Mouse (Mus musculus): ENCODE data around the gene Plk4. TPM values are rescaled to one million over a fixed set of nuclear protein-coding genes. Genes with fewer than 3 reads are reported as not detected.
"Not testable (repeated sequence)": the region's sequence is repeated elsewhere in the genome, so short reads cannot be mapped to it uniquely, and the experiment has no call there.

Plk4 gene
- total RNA-seq, 2 experiments from 2014 or later: 3.5 to 4.2 TPM

DNA sequence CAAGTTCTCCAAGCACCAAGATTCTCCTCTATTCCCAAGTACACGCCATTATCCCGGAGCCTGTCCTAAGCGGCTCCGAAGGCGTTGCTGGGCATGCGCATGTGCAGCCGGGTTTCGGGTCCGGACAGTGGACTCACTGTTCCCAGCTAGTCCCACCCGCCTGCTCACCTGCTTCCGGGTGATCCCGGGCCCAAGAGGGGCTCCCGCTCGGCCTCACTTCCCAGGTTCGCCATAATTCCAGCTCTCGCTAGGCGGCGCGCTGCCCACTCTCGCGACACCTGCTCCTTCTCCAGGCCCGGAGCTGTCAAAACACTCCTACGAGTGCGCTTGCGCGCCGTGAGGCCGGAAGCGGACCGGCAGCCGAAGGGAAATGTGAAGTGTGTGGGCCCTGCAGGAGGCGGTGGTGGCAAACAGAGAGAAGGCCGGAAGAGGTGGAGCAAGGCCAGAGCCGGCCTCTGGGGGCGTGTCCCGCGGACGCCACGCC is 46.7 kb downstream of the Plk4 start, which contains the start of gene Mfsd8:
Gene Mfsd8 (minus strand): TSS at position 414 of the 484 bp plus-strand sequence.
- Histone ChIP-seq H3K4me3 (peak within 1 kb of the TSS; percentile 65), H3K27ac (peak within 1 kb of the TSS; percentile 86)
- TF ChIP-seq CTCF (IDR thresholded peaks at IDR 0.05): peak; percentile 54
- intact Hi-C loops (cut with DNase I): loop anchor here (1.0 to 5.0 kb wide), 2 partner anchors 101 to 236 kb away; partner anchors contain the start of gene Pgrmc2
- peak; percentile 93 to 96 for DNase-seq (ENCODE audit: extremely low spot score in 1 of 2, low spot score in 2 of 2)

DNA sequence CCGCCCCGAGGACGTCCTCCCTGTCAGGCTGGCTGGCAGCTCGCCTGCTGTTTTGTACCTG is 47.0 kb downstream of the Plk4 start, which contains the start of gene Abhd18:
Gene Abhd18 (plus strand): TSS at position 14 of the 61 bp plus-strand sequence.
- intact Hi-C loops (cut with DNase I): loop anchor here (1.0 to 5.0 kb wide), 2 partner anchors 101 to 236 kb away; partner anchors contain the start of gene Pgrmc2
- DNase-seq (ENCODE audit: extremely low spot score in 1 of 2, low spot score in 2 of 2): not testable (repeated sequence)
- peak within 1 kb of the TSS; percentile 65 for H3K4me3 ChIP-seq

GRCm38 (mm10) chr3:40847018-40847417 is 47.2 kb downstream of the Plk4 start:
- H3K27ac ChIP-seq: peak overlapping the region; percentile 72
- peak overlapping the region; percentile 65 for H3K4me3 ChIP-seq
- intact Hi-C loops (cut with DNase I): loop anchor here (5.0 kb wide), 1 partner anchor 235 kb away; the partner anchor contains the start of gene Pgrmc2
- peak; percentile 56 to 65 for DNase-seq (ENCODE audit: extremely low spot score in 1 of 2, low spot score in 2 of 2)

More for the DNA sequence above, 47.0 kb downstream of the Plk4 start, which contains the start of gene Abhd18:
- H3K27ac ChIP-seq: peak within 1 kb of the TSS; percentile 86

- intact Hi-C loops (cut with DNase I): loop anchor here (5.0 kb wide), 1 partner anchor 234 kb away; the partner anchor contains the start of gene Pgrmc2
- not testable (repeated sequence) for H3K27ac ChIP-seq; H3K4me3 ChIP-seq; DNase-seq (ENCODE audit: extremely low spot score in 1 of 2, low spot score in 2 of 2)
These were observed 48.1 kb downstream of the Plk4 start for GRCm38 (mm10) chr3:40847936-40848335.

GRCm38 (mm10) chr3:40853123-40853738 is 53.4 kb downstream of the Plk4 start:
- intact Hi-C loops (cut with DNase I); H3K4me3 ChIP-seq; DNase-seq (ENCODE audit: extremely low spot score in 1 of 2, low spot score in 2 of 2); H3K27ac ChIP-seq: not testable (repeated sequence)

Other genes starting within 250 kb of the Plk4 start
- gene Slc25a31, start 91.2 kb upstream of the Plk4 start, total RNA-seq (2021): not detected
- 100 to 1,000 TPM; 167 to 172 TPM for gene Hspa4l, start 55.5 kb upstream of the Plk4 start, total RNA-seq (2021)
- 10 to 100 TPM; 16.7 to 18.1 TPM for gene Mfsd8, start 46.9 kb downstream of the Plk4 start, total RNA-seq (2021)
- 10 to 100 TPM; 12.9 to 14.0 TPM for gene Abhd18, start 47.0 kb downstream of the Plk4 start, total RNA-seq (2021)
- not detected for gene 1700034I23Rik, start 102.5 kb downstream of the Plk4 start, total RNA-seq (2021)
- gene Larp1b, start 149.8 kb downstream of the Plk4 start, total RNA-seq (2021): 10 to 100 TPM; 20.4 to 22.4 TPM

Data from left cerebral cortex, adult 2 months (tissue).